Mouse (Mus musculus) intestine, embryonic 15.5 days (tissue): ENCODE measurements around the gene Bex4. TPM values are rescaled to one million over a fixed set of nuclear protein-coding genes. Genes with fewer than 3 reads are reported as not detected.

ENCODE experiments used
- ATAC-seq: fragments of 200-750 bp; cut with Nextera tagmentation; 2 replicates; pipeline ENCODE4 v1.8.0; 2017; ENCODE audit warnings: moderate TSS enrichment, moderate library complexity
- H3K27ac ChIP-seq: fragments of 300-500 bp; sonication (generic); 2 replicates; pipeline ENCODE4 v1.5.1; 2015; ENCODE audit warnings: mild to moderate bottlenecking, inconsistent platforms
- H3K27me3 ChIP-seq: fragments of 300-500 bp; sonication (generic); replicated peaks from 2 replicates; pipeline ENCODE4 v1.6.1; 2015; ENCODE audit warnings: inconsistent platforms
- H3K36me3 ChIP-seq: fragments of 300-500 bp; sonication (generic); 2 replicates; pipeline ENCODE4 v1.6.1; 2015; ENCODE audit warnings: inconsistent platforms
- H3K4me1 ChIP-seq: fragments of 300-500 bp; sonication (generic); replicated peaks from 2 replicates; pipeline ENCODE4 v1.6.1; 2015; ENCODE audit warnings: inconsistent platforms
- H3K4me2 ChIP-seq: fragments of 300-500 bp; sonication (generic); replicated peaks from 2 replicates; pipeline ENCODE4 v1.6.1; 2015; ENCODE audit warnings: mild to moderate bottlenecking, inconsistent platforms
- H3K4me3 ChIP-seq: fragments of 300-500 bp; sonication (generic); replicated peaks from 2 replicates; pipeline ENCODE4 v1.5.1; 2015; ENCODE audit warnings: inconsistent platforms
- H3K9ac ChIP-seq: fragments of 300-500 bp; sonication (generic); 2 replicates; pipeline ENCODE4 v1.6.1; 2015; ENCODE audit warnings: inconsistent platforms
- H3K9me3 ChIP-seq: fragments of 300-500 bp; sonication (generic); 2 replicates; pipeline ENCODE4 v1.6.1; 2016; ENCODE audit warnings: inconsistent platforms
- WGBS: fragments of 180-500 bp; shearing (Covaris S2); methylation state at CpG from one replicate; pipeline ENCODE4 v1.1.7; 2015; 5-methylcytosine and 5-hydroxymethylcytosine counted together
- polyA plus RNA-seq: library from polyadenylated mRNA; unstranded; fragments of >200 nt; fragmentation: Nextera tagmentation; extraction: Ambion mirVana; gene quantifications from 2 replicates; pipeline ENCODE4 v1.2.1, GENCODE M21; 2015

Gene Bex4
- polyA plus RNA-seq, 1 experiment from 2014 or later = 263 TPM

GRCm38 (mm10) chrX:136141385-136141784 is 2.6 kb downstream of the Bex4 start:
- H3K9ac ChIP-seq = no peak overlapping the region
- no peaks in the 10 kb centered on the region for H3K27me3 ChIP-seq
- 71% methylated on average over 5 of the region's 5 CpGs for WGBS
- no peaks in the 10 kb centered on the region for H3K4me1 ChIP-seq
- ATAC-seq = no peak
- no peak overlapping the region for H3K27ac ChIP-seq
- H3K9me3 ChIP-seq = no peaks in the 10 kb centered on the region
- no peak overlapping the region for H3K4me3 ChIP-seq
- no peak overlapping the region for H3K4me2 ChIP-seq
- H3K36me3 ChIP-seq = no peaks in the 10 kb centered on the region

GRCm38 (mm10) chrX:136143711-136144110 is 4.9 kb downstream of the Bex4 start:
- H3K36me3 ChIP-seq = no peaks in the 10 kb centered on the region
- no peak for ATAC-seq
- no peaks in the 10 kb centered on the region for H3K4me1 ChIP-seq
- H3K27ac ChIP-seq = no peak overlapping the region
- no peaks in the 10 kb centered on the region for H3K27me3 ChIP-seq
- no peak overlapping the region for H3K9ac ChIP-seq
- no peak overlapping the region; the same call in 1 of the 2 replicates for H3K4me2 ChIP-seq
- H3K4me3 ChIP-seq = no peak overlapping the region
- WGBS = 72% methylated on average over 2 of the region's 2 CpGs
- no peaks in the 10 kb centered on the region for H3K9me3 ChIP-seq

- Histone ChIP-seq H3K27me3 (no peaks in the 10 kb centered on the region), H3K4me3 (no peak overlapping the region), H3K4me1 (no peaks in the 10 kb centered on the region), H3K9me3 (no peaks in the 10 kb centered on the region), H3K36me3 (no peaks in the 10 kb centered on the region), H3K27ac (no peak overlapping the region), H3K4me2 (peak overlapping the region; percentile 28; the same call in 1 of the 2 replicates), H3K9ac (no peak overlapping the region)
- 48% methylated on average over 7 of the region's 7 CpGs for WGBS
- peak; percentile 61; the same call in 1 of the 2 replicates for ATAC-seq
Observed at GRCm38 (mm10) chrX:136144195-136144594, 5.4 kb downstream of the Bex4 start.

GRCm38 (mm10) chrX:136170625-136171024 is 31.8 kb downstream of the Bex4 start:
- Histone ChIP-seq H3K27ac (no peak overlapping the region), H3K9ac (0 out of 2 replicates have a peak overlapping the region, but pooled peaks have one; percentile 26), H3K4me3 (peak overlapping the region; percentile 48), H3K36me3 (no peaks in the 10 kb centered on the region), H3K4me2 (peak overlapping the region; percentile 48), H3K27me3 (no peaks in the 10 kb centered on the region), H3K9me3 (no peaks in the 10 kb centered on the region), H3K4me1 (no peaks in the 10 kb centered on the region)
- 0 out of 2 replicates have a peak, but pooled peaks have one; percentile 14 for ATAC-seq
- WGBS = 52% methylated on average over 10 of the region's 10 CpGs

GRCm38 (mm10) chrX:136171189-136172117 is 32.7 kb downstream of the Bex4 start:
- 28% methylated on average over 24 of the region's 24 CpGs for WGBS
- Histone ChIP-seq H3K4me3 (peak overlapping the region; percentile 48), H3K9ac (peak overlapping the region; percentile 59)

GRCm38 (mm10) chrX:136172118-136172551 is 33.3 kb downstream of the Bex4 start, which contains the start of gene Tceal8:
Tceal8 (minus strand) TSS chrX:136172342.
- peak; percentile 97 for ATAC-seq
- Histone ChIP-seq H3K27me3 (no peaks in the 10 kb centered on the region), H3K4me2 (peak within 1 kb of the TSS; percentile 48), H3K9ac (peak within 1 kb of the TSS; percentile 59), H3K9me3 (no peaks in the 10 kb centered on the region), H3K36me3 (no peaks in the 10 kb centered on the region), H3K4me1 (no peaks in the 10 kb centered on the region), H3K4me3 (peak within 1 kb of the TSS; percentile 48), H3K27ac (peak within 1 kb of the TSS; percentile 86)
- 21% methylated on average over 10 of the region's 10 CpGs for WGBS

More at GRCm38 (mm10) chrX:136171189-136172117, 32.7 kb downstream of the Bex4 start:
- H3K27ac ChIP-seq = peak overlapping the region; percentile 86
- H3K27me3 ChIP-seq = no peaks in the 10 kb centered on the region
- H3K4me1 ChIP-seq = no peaks in the 10 kb centered on the region
- H3K4me2 ChIP-seq = peak overlapping the region; percentile 48
- ATAC-seq = peak; percentile 74
- H3K9me3 ChIP-seq = no peaks in the 10 kb centered on the region
- no peaks in the 10 kb centered on the region for H3K36me3 ChIP-seq

GRCm38 (mm10) chrX:136172786-136173185 is 34.0 kb downstream of the Bex4 start:
- H3K36me3 ChIP-seq = no peaks in the 10 kb centered on the region
- H3K27ac ChIP-seq = no peak overlapping the region
- H3K4me3 ChIP-seq = peak overlapping the region; percentile 48; the same call in 1 of the 2 replicates
- no peaks in the 10 kb centered on the region for H3K27me3 ChIP-seq
- peak overlapping the region; percentile 41 for H3K4me2 ChIP-seq
- no peaks in the 10 kb centered on the region for H3K4me1 ChIP-seq
- WGBS = 27% methylated on average over 10 of the region's 10 CpGs
- H3K9ac ChIP-seq = no peak overlapping the region; the same call in 1 of the 2 replicates
- no peak for ATAC-seq
- H3K9me3 ChIP-seq = no peaks in the 10 kb centered on the region

- Histone ChIP-seq H3K9me3 (no peaks in the 10 kb centered on the region), H3K4me1 (no peaks in the 10 kb centered on the region), H3K27me3 (no peaks in the 10 kb centered on the region), H3K36me3 (no peaks in the 10 kb centered on the region), H3K9ac (no peak overlapping the region), H3K4me2 (no peak overlapping the region), H3K27ac (no peak overlapping the region), H3K4me3 (no peak overlapping the region)
- WGBS = 47% methylated on average over 11 of the region's 11 CpGs
- no peak for ATAC-seq
Observed at GRCm38 (mm10) chrX:136180897-136181553, 42.2 kb downstream of the Bex4 start.

GRCm38 (mm10) chrX:136183107-136183506 is 44.3 kb downstream of the Bex4 start:
- H3K9me3 ChIP-seq = no peaks in the 10 kb centered on the region
- ATAC-seq = no peak
- H3K4me3 ChIP-seq = no peak overlapping the region
- no peak overlapping the region for H3K27ac ChIP-seq
- 79% methylated on average over 1 of the region's 1 CpGs for WGBS
- no peaks in the 10 kb centered on the region for H3K4me1 ChIP-seq
- no peaks in the 10 kb centered on the region for H3K36me3 ChIP-seq
- H3K27me3 ChIP-seq = no peaks in the 10 kb centered on the region
- no peak overlapping the region for H3K9ac ChIP-seq
- no peak overlapping the region for H3K4me2 ChIP-seq

Other genes starting within 250 kb of the Bex4 start
- gene Arxes2, start 145.2 kb upstream of the Bex4 start, polyA plus RNA-seq = 73.9 and 86.6 TPM in 2 replicates
- gene Arxes1, start 105.6 kb upstream of the Bex4 start, polyA plus RNA-seq = 26.7 and 32.3 TPM in 2 replicates
- gene Bex2, start 70.8 kb upstream of the Bex4 start, polyA plus RNA-seq = 121 and 127 TPM in 2 replicates
- gene Nxf3, start 53.7 kb upstream of the Bex4 start, polyA plus RNA-seq = 0.39 TPM in 1 of 2 replicates, not detected in the other
- gene Tceal8, start 33.3 kb downstream of the Bex4 start, polyA plus RNA-seq = 219 and 251 TPM in 2 replicates
- gene Tceal5, start 64.9 kb downstream of the Bex4 start, polyA plus RNA-seq = 4.1 and 4.2 TPM in 2 replicates
- gene Tceal7, start 75.8 kb downstream of the Bex4 start, polyA plus RNA-seq = 1.1 and 1.9 TPM in 2 replicates
- gene Bex1, start 76.5 kb downstream of the Bex4 start, polyA plus RNA-seq = 186 and 196 TPM in 2 replicates
- 573 and 647 TPM in 2 replicates for gene Tceal9, start 106.1 kb downstream of the Bex4 start, polyA plus RNA-seq
- 383 and 402 TPM in 2 replicates for gene Bex3, start 131.3 kb downstream of the Bex4 start, polyA plus RNA-seq